Mouse (Mus musculus) bone marrow, adult 2 months (tissue): ENCODE results near the gene Asf1b.

Experiments
- CTCF ChIP-seq: fragments of 200-500 bp; IDR thresholded peaks from 2 replicates; pipeline ENCODE4 v1.5.1; 2011; ENCODE audit warnings: low read length, control low read depth; ENCODE audit not compliant: control insufficient read depth, insufficient read depth
- POLR2A ChIP-seq: fragments of 200-500 bp; IDR thresholded peaks from 2 replicates; pipeline ENCODE4 v1.6.1; 2011; ENCODE audit warnings: low read depth, mild to moderate bottlenecking, control low read depth, low read length, borderline replicate concordance; ENCODE audit not compliant: control insufficient read depth

GRCm38 (mm10) chr8:83955958-83956218 lies 581 bp downstream of the Asf1b start:
- TF ChIP-seq CTCF (no peak), POLR2A (no peak)
